Mouse (Mus musculus): ENCODE results near the gene Krtap5-5. TPM values are rescaled to one million over a fixed set of nuclear protein-coding genes. Genes with fewer than 3 reads are reported as not detected.

Krtap5-5 gene
- polyA plus RNA-seq, 1 experiment from 2014 or later, result not detected

- no peaks in the 10 kb centered on the region for H3K79me2 ChIP-seq (ENCODE audit: inconsistent target)
- H3K36me3 ChIP-seq (ENCODE audit: inconsistent target), result no peaks in the 10 kb centered on the region
- no peak within 1 kb of the TSS for H3K4me3 ChIP-seq (ENCODE audit: inconsistent target)
- no peak within 1 kb of the TSS for H3K27ac ChIP-seq
- 24% methylated on average over 2 of the region's 2 CpGs for WGBS (ENCODE audit: missing documents)
Observed at GRCm38 (mm10) chr7:142190289-142190688, 39.5 kb downstream of the Krtap5-5 start, which contains the start of gene Gm10153. Gene Gm10153 (minus strand): TSS chr7:142190389.

- Histone ChIP-seq H3K36me3 (ENCODE audit: inconsistent target) (no peaks in the 10 kb centered on the region), H3K4me3 (ENCODE audit: inconsistent target) (no peak overlapping the region), H3K27ac (no peak overlapping the region), H3K79me2 (ENCODE audit: inconsistent target) (no peaks in the 10 kb centered on the region)
- WGBS (ENCODE audit: missing documents), result 82% methylated on average over 2 of the region's 2 CpGs
Observed at GRCm38 (mm10) chr7:142188156-142188555, 41.6 kb downstream of the Krtap5-5 start.

- no peak overlapping the region for H3K4me3 ChIP-seq (ENCODE audit: inconsistent target)
- H3K36me3 ChIP-seq (ENCODE audit: inconsistent target), result no peaks in the 10 kb centered on the region
- no peaks in the 10 kb centered on the region for H3K79me2 ChIP-seq (ENCODE audit: inconsistent target)
- H3K27ac ChIP-seq, result no peak overlapping the region
- WGBS (ENCODE audit: missing documents), result 63% methylated on average over 1 of the region's 1 CpGs
Observed at GRCm38 (mm10) chr7:142181021-142181420, 48.8 kb downstream of the Krtap5-5 start.

Other genes with a start within 250 kb of the Krtap5-5 start
- gene Mob2, start 168.9 kb downstream of the Krtap5-5 start, polyA plus RNA-seq (2018), result 22.8 to 35.4 TPM (median 31.3 TPM) in 3 replicates
- 0.22 to 1.2 TPM (median 0.47 TPM) in 3 replicates for gene Dusp8, start 134.1 kb downstream of the Krtap5-5 start, polyA plus RNA-seq (2018)
- not detected in 3 replicates for gene Gm45618, start 109.2 kb downstream of the Krtap5-5 start, polyA plus RNA-seq (2018)
- gene Gm39115, start 93.9 kb downstream of the Krtap5-5 start, polyA plus RNA-seq (2018), result not detected in 3 replicates
- not detected in 3 replicates for gene Gm45337, start 85.4 kb downstream of the Krtap5-5 start, polyA plus RNA-seq (2018)
- gene Gm29735, start 72.9 kb downstream of the Krtap5-5 start, polyA plus RNA-seq (2018), result not detected in 3 replicates
- gene Gm4553, start 64.2 kb downstream of the Krtap5-5 start, polyA plus RNA-seq (2018), result not detected in 3 replicates
- gene Krtap5-2, start 54.0 kb downstream of the Krtap5-5 start, polyA plus RNA-seq (2018), result not detected in 3 replicates
- not detected in 3 replicates for gene Gm10153, start 39.6 kb downstream of the Krtap5-5 start, polyA plus RNA-seq (2018)
- gene Krtap5-3, start 28.6 kb downstream of the Krtap5-5 start, polyA plus RNA-seq (2018), result not detected in 3 replicates
- gene Gm7579, start 18.1 kb downstream of the Krtap5-5 start, polyA plus RNA-seq (2018), result not detected in 3 replicates
- not detected in 3 replicates for gene Gm40460, start 11.1 kb upstream of the Krtap5-5 start, polyA plus RNA-seq (2018)
- gene Gm2431, start 28.4 kb upstream of the Krtap5-5 start, polyA plus RNA-seq (2018), result not detected in 3 replicates
- gene Gm4559, start 44.4 kb upstream of the Krtap5-5 start, polyA plus RNA-seq (2018), result not detected in 3 replicates
- not detected in 3 replicates for gene Krtap5-1, start 67.1 kb upstream of the Krtap5-5 start, polyA plus RNA-seq (2018)
- gene Krtap5-4, start 73.6 kb upstream of the Krtap5-5 start, polyA plus RNA-seq (2018), result not detected in 3 replicates
- gene Ifitm10, start 143.8 kb upstream of the Krtap5-5 start, polyA plus RNA-seq (2018), result not detected in 3 replicates
- 9.6 to 6,145 TPM (median 21.2 TPM) in 3 replicates for gene Gm49369, start 152.7 kb upstream of the Krtap5-5 start, polyA plus RNA-seq (2018)
- gene Ctsd, start 158.1 kb upstream of the Krtap5-5 start, polyA plus RNA-seq (2018), result 15,815 to 17,787 TPM (median 16,857 TPM) in 3 replicates
- gene Syt8, start 204.9 kb upstream of the Krtap5-5 start, polyA plus RNA-seq (2018), result 3.2 to 10.3 TPM (median 4.8 TPM) in 3 replicates
- 13.4 to 20.6 TPM (median 18.0 TPM) in 3 replicates for gene Tnni2, start 211.8 kb upstream of the Krtap5-5 start, polyA plus RNA-seq (2018)
- gene Lsp1, start 230.8 kb upstream of the Krtap5-5 start, polyA plus RNA-seq (2018), result 30.8 to 130 TPM (median 114 TPM) in 3 replicates

Measured in macrophage (primary cell).